Mouse (Mus musculus) limb, embryonic 13.5 days (tissue): ENCODE results near the gene Gm10645. TPM values are rescaled to one million over a fixed set of nuclear protein-coding genes. Genes with fewer than 3 reads are reported as not detected.

ENCODE experiments used
- ATAC-seq: fragments of 200-750 bp; cut with Nextera tagmentation; 2 replicates; pipeline ENCODE4 v1.8.0; 2017; ENCODE audit warnings: low read depth, moderate number of reproducible peaks, moderate TSS enrichment; ENCODE audit not compliant: low FRiP score
- H3K27ac ChIP-seq: fragments of 300-500 bp; sonication (generic); 2 replicates; pipeline ENCODE4 v1.5.1; 2015; ENCODE audit warnings: inconsistent platforms, mild to moderate bottlenecking, moderate library complexity
- H3K27me3 ChIP-seq: fragments of 300-500 bp; sonication (generic); 2 replicates; pipeline ENCODE4 v1.6.1; 2015; ENCODE audit warnings: mild to moderate bottlenecking, inconsistent platforms
- H3K36me3 ChIP-seq: fragments of 300-500 bp; sonication (generic); 2 replicates; pipeline ENCODE4 v1.6.1; 2015; ENCODE audit warnings: inconsistent platforms, mild to moderate bottlenecking, moderate library complexity
- H3K4me1 ChIP-seq: fragments of 300-500 bp; sonication (generic); 2 replicates; pipeline ENCODE4 v1.6.1; 2015; ENCODE audit warnings: inconsistent platforms
- H3K4me2 ChIP-seq: fragments of 300-500 bp; sonication (generic); replicated peaks from 2 replicates; pipeline ENCODE4 v1.6.1; 2015; ENCODE audit warnings: inconsistent platforms, mild to moderate bottlenecking, moderate library complexity
- H3K4me3 ChIP-seq: fragments of 300-500 bp; sonication (generic); 2 replicates; pipeline ENCODE4 v1.5.1; 2015; ENCODE audit warnings: moderate library complexity, mild to moderate bottlenecking, inconsistent platforms
- H3K9ac ChIP-seq: fragments of 300-500 bp; sonication (generic); 2 replicates; pipeline ENCODE4 v1.6.1; 2015; ENCODE audit warnings: mild to moderate bottlenecking, inconsistent platforms
- H3K9me3 ChIP-seq: fragments of 300-500 bp; sonication (generic); 2 replicates; pipeline ENCODE4 v1.6.1; 2016; ENCODE audit warnings: inconsistent platforms
- WGBS: fragments of 180-500 bp; shearing (Covaris S2); methylation state at CpG from one replicate; pipeline ENCODE4 v1.1.7; 2015; 5-methylcytosine and 5-hydroxymethylcytosine counted together
- polyA plus RNA-seq: library from polyadenylated mRNA; unstranded; fragments of >200 nt; fragmentation: Nextera tagmentation; extraction: Ambion mirVana; gene quantifications from 2 replicates; pipeline ENCODE4 v1.2.1, GENCODE M21; 2015

Gene Gm10645
- polyA plus RNA-seq, 1 experiment from 2014 or later: 1.2 TPM

- WGBS: 89% methylated on average over 10 of the region's 10 CpGs
Observed at GRCm38 (mm10) chr8:83187363-83187962, 21.5 kb upstream of the Gm10645 start.

GRCm38 (mm10) chr8:83186376-83186775, 20.4 kb upstream of the Gm10645 start:
- Histone ChIP-seq H3K4me1 (peaks cover 7% of the 10 kb centered on the region; the same call in 1 of the 2 replicates), H3K4me3 (no peak overlapping the region), H3K27ac (no peak overlapping the region), H3K36me3 (no peaks in the 10 kb centered on the region), H3K9me3 (no peaks in the 10 kb centered on the region), H3K4me2 (no peak overlapping the region), H3K9ac (no peak overlapping the region), H3K27me3 (no peaks in the 10 kb centered on the region)
- ATAC-seq: peak; percentile 73; the same call in 1 of the 2 replicates
- WGBS: 34% methylated on average over 6 of the region's 6 CpGs

More at GRCm38 (mm10) chr8:83187363-83187962, 21.5 kb upstream of the Gm10645 start:
- no peaks in the 10 kb centered on the region for H3K36me3 ChIP-seq
- H3K9me3 ChIP-seq: no peaks in the 10 kb centered on the region
- H3K4me1 ChIP-seq: peaks cover 7% of the 10 kb centered on the region; the same call in 1 of the 2 replicates
- no peaks in the 10 kb centered on the region for H3K27me3 ChIP-seq
- no peak; the same call in 1 of the 2 replicates for ATAC-seq
- no peak overlapping the region for H3K4me2 ChIP-seq
- H3K9ac ChIP-seq: no peak overlapping the region
- H3K27ac ChIP-seq: no peak overlapping the region
- no peak overlapping the region for H3K4me3 ChIP-seq

- H3K9ac ChIP-seq: no peak overlapping the region
- no peak overlapping the region for H3K4me2 ChIP-seq
- H3K27me3 ChIP-seq: no peaks in the 10 kb centered on the region
- 72% methylated on average over 5 of the region's 5 CpGs for WGBS
- no peak overlapping the region for H3K27ac ChIP-seq
- no peaks in the 10 kb centered on the region for H3K36me3 ChIP-seq
- no peak overlapping the region for H3K4me3 ChIP-seq
- H3K4me1 ChIP-seq: peaks cover 14% of the 10 kb centered on the region
- H3K9me3 ChIP-seq: no peaks in the 10 kb centered on the region
- ATAC-seq: no peak
Observed at GRCm38 (mm10) chr8:83182784-83183183, 16.8 kb upstream of the Gm10645 start.

- Histone ChIP-seq H3K9ac (no peak overlapping the region), H3K4me3 (no peak overlapping the region), H3K9me3 (no peaks in the 10 kb centered on the region), H3K36me3 (no peaks in the 10 kb centered on the region), H3K4me1 (peaks cover 19% of the 10 kb centered on the region), H3K27me3 (no peaks in the 10 kb centered on the region), H3K27ac (no peak overlapping the region), H3K4me2 (no peak overlapping the region)
- WGBS: 69% methylated on average over 6 of the region's 6 CpGs
- ATAC-seq: no peak
Observed at GRCm38 (mm10) chr8:83181851-83182482, 16.0 kb upstream of the Gm10645 start.

GRCm38 (mm10) chr8:83178228-83178742, 12.3 kb upstream of the Gm10645 start:
- H3K9ac ChIP-seq: no peak overlapping the region
- no peaks in the 10 kb centered on the region for H3K27me3 ChIP-seq
- H3K4me1 ChIP-seq: peaks cover 16% of the 10 kb centered on the region
- no peak for ATAC-seq
- H3K27ac ChIP-seq: no peak overlapping the region
- H3K36me3 ChIP-seq: no peaks in the 10 kb centered on the region
- WGBS: 9% methylated on average over 9 of the region's 9 CpGs
- H3K4me3 ChIP-seq: no peak overlapping the region
- no peaks in the 10 kb centered on the region for H3K9me3 ChIP-seq
- H3K4me2 ChIP-seq: no peak overlapping the region

- H3K4me3 ChIP-seq: no peak overlapping the region
- ATAC-seq: no peak
- no peak overlapping the region for H3K27ac ChIP-seq
- no peaks in the 10 kb centered on the region for H3K9me3 ChIP-seq
- H3K36me3 ChIP-seq: no peaks in the 10 kb centered on the region
- no peak overlapping the region for H3K4me2 ChIP-seq
- H3K27me3 ChIP-seq: no peaks in the 10 kb centered on the region
- no peak overlapping the region for H3K9ac ChIP-seq
- WGBS: 19% methylated on average over 11 of the region's 11 CpGs
- H3K4me1 ChIP-seq: peaks cover 12% of the 10 kb centered on the region; the same call in 1 of the 2 replicates
Observed at GRCm38 (mm10) chr8:83177317-83178195, 11.6 kb upstream of the Gm10645 start.

- WGBS: 55% methylated on average over 2 of the region's 2 CpGs
- Histone ChIP-seq H3K9ac (no peak overlapping the region), H3K27me3 (no peaks in the 10 kb centered on the region), H3K9me3 (no peaks in the 10 kb centered on the region), H3K4me1 (peaks cover 12% of the 10 kb centered on the region; the same call in 1 of the 2 replicates), H3K27ac (no peak overlapping the region), H3K4me2 (no peak overlapping the region), H3K4me3 (no peak overlapping the region), H3K36me3 (no peaks in the 10 kb centered on the region)
- ATAC-seq: no peak
Observed at GRCm38 (mm10) chr8:83176785-83177184, 10.8 kb upstream of the Gm10645 start.

GRCm38 (mm10) chr8:83175680-83176079, 9.7 kb upstream of the Gm10645 start:
- 77% methylated on average over 10 of the region's 10 CpGs for WGBS
- Histone ChIP-seq H3K27ac (no peak overlapping the region), H3K27me3 (no peaks in the 10 kb centered on the region), H3K4me2 (no peak overlapping the region), H3K9me3 (no peaks in the 10 kb centered on the region), H3K4me3 (no peak overlapping the region), H3K4me1 (peaks cover 12% of the 10 kb centered on the region; the same call in 1 of the 2 replicates), H3K36me3 (no peaks in the 10 kb centered on the region), H3K9ac (no peak overlapping the region)
- ATAC-seq: no peak

GRCm38 (mm10) chr8:83170894-83171293, 4.9 kb upstream of the Gm10645 start:
- ATAC-seq: no peak
- H3K36me3 ChIP-seq: no peaks in the 10 kb centered on the region
- peaks cover 13% of the 10 kb centered on the region for H3K27me3 ChIP-seq
- H3K4me2 ChIP-seq: no peak overlapping the region
- H3K9me3 ChIP-seq: no peaks in the 10 kb centered on the region
- peaks cover 5% of the 10 kb centered on the region; the same call in 1 of the 2 replicates for H3K4me1 ChIP-seq
- H3K9ac ChIP-seq: no peak overlapping the region; the same call in 1 of the 2 replicates
- WGBS: 49% methylated on average over 6 of the region's 6 CpGs
- H3K27ac ChIP-seq: no peak overlapping the region
- H3K4me3 ChIP-seq: no peak overlapping the region

GRCm38 (mm10) chr8:83169709-83170108, 3.7 kb upstream of the Gm10645 start:
- no peak overlapping the region for H3K9ac ChIP-seq
- H3K36me3 ChIP-seq: no peaks in the 10 kb centered on the region
- no peaks in the 10 kb centered on the region for H3K9me3 ChIP-seq
- no peak overlapping the region for H3K27ac ChIP-seq
- ATAC-seq: no peak
- peaks cover 14% of the 10 kb centered on the region for H3K27me3 ChIP-seq
- H3K4me3 ChIP-seq: no peak overlapping the region
- H3K4me2 ChIP-seq: no peak overlapping the region
- H3K4me1 ChIP-seq: peaks cover 11% of the 10 kb centered on the region; the same call in 1 of the 2 replicates
- 96% methylated on average over 2 of the region's 2 CpGs for WGBS

GRCm38 (mm10) chr8:83169127-83169526, 3.2 kb upstream of the Gm10645 start:
- H3K9me3 ChIP-seq: no peaks in the 10 kb centered on the region
- no peak for ATAC-seq
- H3K4me2 ChIP-seq: no peak overlapping the region
- WGBS: 87% methylated on average over 3 of the region's 3 CpGs
- H3K36me3 ChIP-seq: no peaks in the 10 kb centered on the region
- H3K27me3 ChIP-seq: peaks cover 18% of the 10 kb centered on the region
- peaks cover 11% of the 10 kb centered on the region; the same call in 1 of the 2 replicates for H3K4me1 ChIP-seq
- no peak overlapping the region for H3K4me3 ChIP-seq
- no peak overlapping the region for H3K9ac ChIP-seq
- H3K27ac ChIP-seq: no peak overlapping the region

- no peak for ATAC-seq
- Histone ChIP-seq H3K9me3 (no peaks in the 10 kb centered on the region), H3K4me2 (no peak overlapping the region), H3K4me3 (no peak overlapping the region), H3K9ac (no peak overlapping the region), H3K27ac (no peak overlapping the region), H3K4me1 (peaks cover 11% of the 10 kb centered on the region; the same call in 1 of the 2 replicates), H3K36me3 (no peaks in the 10 kb centered on the region), H3K27me3 (peaks cover 23% of the 10 kb centered on the region)
- WGBS: 49% methylated on average over 3 of the region's 3 CpGs
Observed at GRCm38 (mm10) chr8:83167932-83168331, 2.0 kb upstream of the Gm10645 start.
